ENCODE assay signal across 16 mouse cellular contexts in genomic region chr1:20868036-20868435, GRCm38 (mm10). TPM values are rescaled to one million over a fixed set of nuclear protein-coding genes. Genes with fewer than 3 reads are reported as not detected.
DNase-seq lines count a peak whose midpoint lies in the region; ATAC-seq and TF ChIP-seq lines count a peak whose summit lies in the region.
"Had no signal": no experiment of that assay in that cellular context is flagged by ENCODE, and none has a peak within 500 bp of the region (broad histone marks: within the 10 kb centered on the region; RNA-seq: fewer than 3 reads in every experiment).

No protein-coding gene starts in this region.

- no peak overlapping the region for H3K4me2 ChIP-seq in forebrain, postnatal 0 days (ENCODE audit: low read depth)
- no peak overlapping the region for H3K4me2 ChIP-seq in midbrain, embryonic 11.5 days

- no peak overlapping the region for H3K27ac ChIP-seq in testis, adult 2 months (ENCODE audit: control insufficient read depth, insufficient read depth, low read depth, low read length)
- H3K27ac ChIP-seq in forebrain, postnatal 0 days (ENCODE audit: low read depth, low read length) = no peak overlapping the region
- H3K27ac ChIP-seq in midbrain, embryonic 11.5 days (ENCODE audit: low read depth, low read length) = 0 out of 2 replicates have a peak overlapping the region, but pooled peaks have one; percentile 5

- H3K4me1 ChIP-seq in testis, adult 2 months (ENCODE audit: control insufficient read depth, insufficient read depth, low read length) = peaks cover 14% of the 10 kb centered on the region
- peaks cover 8% of the 10 kb centered on the region; the same call in 1 of the 2 replicates for H3K4me1 ChIP-seq in forebrain, postnatal 0 days (ENCODE audit: insufficient read depth)
- H3K4me1 ChIP-seq in midbrain, embryonic 11.5 days (ENCODE audit: control insufficient read depth, insufficient read depth, low read length) = peaks cover 7% of the 10 kb centered on the region; the same call in 1 of the 2 replicates

- TF ChIP-seq POLR2A in testis, adult 2 months (IDR thresholded peaks at IDR 0.05; ENCODE audit: control insufficient read depth, low read depth, low read length) = no peak

- no peaks in the 10 kb centered on the region for H3K36me3 ChIP-seq in testis, adult 2 months (ENCODE audit: control insufficient read depth, insufficient read depth, low read length)
- no peaks in the 10 kb centered on the region for H3K36me3 ChIP-seq in forebrain, postnatal 0 days (ENCODE audit: insufficient read depth)
- H3K36me3 ChIP-seq in midbrain, embryonic 11.5 days (ENCODE audit: control insufficient read depth, insufficient read depth, low read length) = no peaks in the 10 kb centered on the region

- ATAC-seq in forebrain, postnatal 0 days = peak; percentile 21
- ATAC-seq in midbrain, embryonic 11.5 days (ENCODE audit: low FRiP score) = peak; percentile 65
- no peak for ATAC-seq in inflammation-experienced regulatory T-cells, adult 6 months
- ATAC-seq: Patski had no signal

- 25% methylated on average over 9 of the region's 9 CpGs for WGBS in forebrain, postnatal 0 days
- WGBS in midbrain, embryonic 11.5 days = 42% methylated on average over 9 of the region's 9 CpGs

- H3K9ac ChIP-seq in forebrain, postnatal 0 days = no peak overlapping the region
- no peak overlapping the region for H3K9ac ChIP-seq in midbrain, embryonic 11.5 days (ENCODE audit: low read length)

- no peaks in the 10 kb centered on the region for H3K9me3 ChIP-seq in forebrain, postnatal 0 days (ENCODE audit: low read length)
- no peaks in the 10 kb centered on the region for H3K9me3 ChIP-seq in midbrain, embryonic 11.5 days (ENCODE audit: control insufficient read depth, low read length)

- TF ChIP-seq CTCF in testis, adult 2 months (IDR thresholded peaks at IDR 0.05; ENCODE audit: control insufficient read depth, insufficient read depth, insufficient replicate concordance, low read depth, low read length) = no peak
- no peak for TF ChIP-seq CTCF in forebrain, postnatal 0 days (IDR thresholded peaks at IDR 0.05; ENCODE audit: low read depth)

- DNase-seq in testis, postnatal 10 days (ENCODE audit: low spot score) = no peak
- no peak for DNase-seq in forebrain, postnatal 0 days
- peak; percentile 88 for DNase-seq in midbrain, embryonic 11.5 days (ENCODE audit: low spot score, missing footprints)
- no peak for DNase-seq in lung, postnatal 14 days
- DNase-seq in lung, postnatal 10 days = no peak
- DNase-seq in lung, adult 18-20 months = no peak
- DNase-seq: B cell, adult 2 months; cerebellum, adult 8-10 months; gastrocnemius, postnatal 25 days; heart, postnatal 36 days; kidney, postnatal 25 days; thymus, adult 18-20 months had no signal

- H3K27me3 ChIP-seq in testis, adult 2 months (ENCODE audit: control insufficient read depth, insufficient read depth, low read length) = no peaks in the 10 kb centered on the region
- no peaks in the 10 kb centered on the region for H3K27me3 ChIP-seq in forebrain, postnatal 0 days (ENCODE audit: insufficient read depth, low read length)
- H3K27me3 ChIP-seq in midbrain, embryonic 11.5 days (ENCODE audit: control insufficient read depth, insufficient read depth, low read length) = no peaks in the 10 kb centered on the region
- H3K27me3 ChIP-seq: Patski had no signal

- H3K4me3 ChIP-seq in testis, adult 2 months (ENCODE audit: control insufficient read depth, low read depth, low read length) = peak overlapping the region; percentile 78
- H3K4me3 ChIP-seq in forebrain, postnatal 0 days (ENCODE audit: low read depth, low read length) = no peak overlapping the region
- H3K4me3 ChIP-seq in midbrain, embryonic 11.5 days (ENCODE audit: low read depth, low read length) = no peak overlapping the region
- H3K4me3 ChIP-seq: erythroblast, embryonic 14.5 days had no signal

RNA-seq across cellular contexts. Expression of gene Paqr8, which starts 22.4 kb away (rescaled TPM):
- polyA plus RNA-seq in testis, adult 2 months (2012; rRNA removed) = 31.0 and 35.3 TPM in 2 replicates
- total RNA-seq in forebrain, postnatal 0 days (2014; rRNA removed) = 45.5 and 55.9 TPM in 2 replicates
- 14.9 and 25.8 TPM in 2 replicates for polyA plus RNA-seq in forebrain, postnatal 0 days (2015; fragmentation: Nextera tagmentation; extraction: Ambion mirVana)
- polyA plus RNA-seq in midbrain, embryonic 11.5 days (2014; fragmentation: Nextera tagmentation; extraction: Ambion mirVana) = 7.2 and 7.7 TPM in 2 replicates
- polyA plus RNA-seq in inflammation-experienced regulatory T-cells, adult 6 months (2017; shearing (Covaris generic)) = 1 to 10 TPM; 3.0 to 4.8 (median 3.3) TPM

RNA-seq across cellular contexts. Expression of gene Mcm3, which starts 47.9 kb away (rescaled TPM):
- 8.4 and 11.1 TPM in 2 replicates for polyA plus RNA-seq in testis, adult 2 months (2012; rRNA removed)
- 11.0 and 13.7 TPM in 2 replicates for total RNA-seq in forebrain, postnatal 0 days (2014; rRNA removed)
- 11.3 and 12.6 TPM in 2 replicates for polyA plus RNA-seq in forebrain, postnatal 0 days (2015; fragmentation: Nextera tagmentation; extraction: Ambion mirVana)
- 195 and 210 TPM in 2 replicates for polyA plus RNA-seq in midbrain, embryonic 11.5 days (2014; fragmentation: Nextera tagmentation; extraction: Ambion mirVana)
- 100 to 1,000 TPM in 1 of 3 experiments, 10 to 100 TPM in 2; 42.6 to 127 (median 54.3) TPM for polyA plus RNA-seq in inflammation-experienced regulatory T-cells, adult 6 months (2017; shearing (Covaris generic))
